In the genomic region with DNA sequence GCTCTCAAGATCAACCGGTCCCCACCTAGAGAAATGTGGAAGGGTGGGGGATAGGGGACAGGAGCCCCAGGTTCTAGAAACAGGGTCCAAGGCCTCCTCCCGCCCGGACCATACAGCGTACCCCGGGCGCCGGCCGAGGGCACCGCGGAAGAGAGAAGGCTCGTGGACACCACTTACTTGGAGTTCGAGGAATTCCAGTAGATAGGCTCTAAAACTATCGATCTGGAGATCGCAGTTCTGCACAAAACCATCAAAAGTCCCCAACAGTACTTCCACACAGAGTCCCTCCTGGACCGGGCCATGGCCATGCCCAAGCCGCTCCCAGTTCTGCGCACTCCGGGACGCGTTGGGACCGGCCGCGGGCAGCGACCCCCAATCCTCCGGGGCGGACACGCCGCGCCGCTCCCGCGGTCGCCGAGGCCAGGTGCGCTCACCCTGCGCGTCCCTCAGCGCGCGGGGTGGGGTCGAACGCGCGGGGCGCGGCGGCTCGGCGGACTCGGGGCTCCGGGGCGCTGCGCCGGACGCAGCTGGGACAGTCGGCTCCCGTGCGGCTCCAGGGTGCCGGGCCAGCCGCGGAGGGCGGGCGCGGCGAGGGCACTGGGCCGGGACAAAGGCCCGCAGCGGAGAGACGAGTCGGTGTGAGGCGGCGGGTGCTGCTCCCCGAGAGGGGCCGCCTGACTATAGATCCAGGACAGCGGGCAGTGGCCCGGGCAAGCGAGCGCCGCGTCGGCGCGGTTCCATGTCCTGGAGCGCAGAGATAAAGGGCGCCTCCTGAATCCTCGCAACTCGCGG, we compare ENCODE assay signal across 7 mouse cellular contexts. TPM values are rescaled to one million over a fixed set of nuclear protein-coding genes. Genes with fewer than 3 reads are reported as not detected.
DNase-seq lines count a peak whose midpoint lies in the region; ATAC-seq and TF ChIP-seq lines count a peak whose summit lies in the region.

No protein-coding gene starts in this region.

- peak; percentile 29 for ATAC-seq in lung, embryonic 15.5 days (ENCODE audit: borderline replicate concordance, extremely low read depth, low FRiP score, low TSS enrichment)
- peak; percentile 7 for ATAC-seq in forebrain, embryonic 15.5 days (replicated peaks)
- ATAC-seq in limb, embryonic 14.5 days (ENCODE audit: low FRiP score, low read depth) = peak; percentile 37
- ATAC-seq in granulocyte monocyte progenitor cell, adult 5-6 weeks (replicated peaks; ENCODE audit: poor library complexity, severe bottlenecking) = no peak

- peak overlapping the region; percentile 96 for H3K9ac ChIP-seq in lung, embryonic 15.5 days
- peak overlapping the region; percentile 97 for H3K9ac ChIP-seq in forebrain, embryonic 15.5 days (replicated peaks)
- H3K9ac ChIP-seq in limb, embryonic 14.5 days (ENCODE audit: low read depth, low read length, severe bottlenecking) = peak overlapping the region; percentile 94

- TF ChIP-seq CTCF in bone marrow macrophage, adult 2 months (IDR thresholded peaks at IDR 0.05; ENCODE audit: low read depth, low read length) = no peak
- TF ChIP-seq CTCF in olfactory bulb, adult 2 months (IDR thresholded peaks at IDR 0.05; ENCODE audit: insufficient read depth, low read depth, low read length) = no peak

- 0 out of 2 replicates have a peak, but pooled peaks cover 6% of the 10 kb centered on the region for H3K36me3 ChIP-seq in lung, embryonic 15.5 days
- peaks cover 3% of the 10 kb centered on the region; the same call in 1 of the 2 replicates for H3K36me3 ChIP-seq in forebrain, embryonic 15.5 days
- H3K36me3 ChIP-seq in limb, embryonic 14.5 days (ENCODE audit: control insufficient read depth, insufficient read depth, low read length) = no peaks in the 10 kb centered on the region

- peak overlapping the region; percentile 96 for H3K4me3 ChIP-seq in lung, embryonic 15.5 days
- peak overlapping the region; percentile 65 for H3K4me3 ChIP-seq in bone marrow macrophage, adult 2 months (ENCODE audit: insufficient read depth, low read length)
- H3K4me3 ChIP-seq in forebrain, embryonic 15.5 days = peak overlapping the region; percentile 96
- H3K4me3 ChIP-seq in limb, embryonic 14.5 days (replicated peaks; ENCODE audit: low read length) = peak overlapping the region; percentile 93
- H3K4me3 ChIP-seq in olfactory bulb, adult 2 months (ENCODE audit: insufficient read depth, low read depth, low read length) = peak overlapping the region; percentile 72

- DNase-seq in lung, postnatal 36 days = no peak
- no peak for DNase-seq in limb, embryonic 14.5 days (ENCODE audit: low spot score)

- H3K4me2 ChIP-seq in lung, embryonic 15.5 days = peak overlapping the region; percentile 89
- peak overlapping the region; percentile 66 for H3K4me2 ChIP-seq in forebrain, embryonic 15.5 days (replicated peaks)
- peak overlapping the region; percentile 82 for H3K4me2 ChIP-seq in limb, embryonic 14.5 days (replicated peaks; ENCODE audit: low read depth, low read length, severe bottlenecking)

- WGBS in lung, embryonic 15.5 days = 0% methylated on average over 84 of the region's 88 CpGs
- 0% methylated on average over 85 of the region's 88 CpGs for WGBS in forebrain, embryonic 15.5 days
- 2% methylated on average over 72 of the region's 88 CpGs for WGBS in limb, embryonic 14.5 days
- under 1% methylated on average over 88 of the region's 88 CpGs for WGBS in olfactory bulb, adult 2 months

- no peaks in the 10 kb centered on the region for H3K27me3 ChIP-seq in lung, embryonic 15.5 days
- no peaks in the 10 kb centered on the region for H3K27me3 ChIP-seq in forebrain, embryonic 15.5 days
- no peaks in the 10 kb centered on the region for H3K27me3 ChIP-seq in limb, embryonic 14.5 days (ENCODE audit: control insufficient read depth, insufficient read depth, low read length)

- peak overlapping the region; percentile 84 for H3K27ac ChIP-seq in lung, embryonic 15.5 days
- no peak overlapping the region for H3K27ac ChIP-seq in bone marrow macrophage, adult 2 months (ENCODE audit: insufficient read depth, low read depth, low read length)
- peak overlapping the region; percentile 97 for H3K27ac ChIP-seq in forebrain, embryonic 15.5 days (replicated peaks)
- peak overlapping the region; percentile 78 for H3K27ac ChIP-seq in limb, embryonic 14.5 days (replicated peaks; ENCODE audit: low read depth, low read length)
- peak overlapping the region; percentile 18 for H3K27ac ChIP-seq in olfactory bulb, adult 2 months (ENCODE audit: insufficient read depth, low read depth, low read length)

- H3K4me1 ChIP-seq in lung, embryonic 15.5 days = peaks cover 32% of the 10 kb centered on the region
- H3K4me1 ChIP-seq in bone marrow macrophage, adult 2 months (ENCODE audit: control insufficient read depth, insufficient read depth, low read length) = no peaks in the 10 kb centered on the region
- H3K4me1 ChIP-seq in forebrain, embryonic 15.5 days = peaks cover 13% of the 10 kb centered on the region
- H3K4me1 ChIP-seq in limb, embryonic 14.5 days (ENCODE audit: control insufficient read depth, insufficient read depth, low read length) = peaks cover 16% of the 10 kb centered on the region
- H3K4me1 ChIP-seq in olfactory bulb, adult 2 months (ENCODE audit: control insufficient read depth, insufficient read depth, low read length) = peaks cover 4% of the 10 kb centered on the region; the same call in 1 of the 2 replicates

- H3K9me3 ChIP-seq in lung, embryonic 15.5 days = no peaks in the 10 kb centered on the region
- H3K9me3 ChIP-seq in forebrain, embryonic 15.5 days = no peaks in the 10 kb centered on the region
- no peaks in the 10 kb centered on the region for H3K9me3 ChIP-seq in limb, embryonic 14.5 days (ENCODE audit: control insufficient read depth, low read length)

- TF ChIP-seq POLR2A in bone marrow macrophage, adult 2 months (IDR thresholded peaks at IDR 0.05; ENCODE audit: borderline replicate concordance, low read depth, low read length) = no peak
- TF ChIP-seq POLR2A in limb, embryonic 14.5 days (IDR thresholded peaks at IDR 0.05; ENCODE audit: borderline replicate concordance, extremely low read depth, insufficient read depth, insufficient read length) = no peak
- TF ChIP-seq POLR2A in olfactory bulb, adult 2 months (IDR thresholded peaks at IDR 0.05; ENCODE audit: insufficient read depth, low read depth, low read length) = no peak

RNA-seq across cellular contexts. Expression of a gene that starts 0.5 kb away (rescaled TPM):
- polyA plus RNA-seq in lung, embryonic 15.5 days (2015; fragmentation: Nextera tagmentation; extraction: Ambion mirVana) = 25.7 and 26.2 TPM in 2 replicates
- polyA plus RNA-seq in bone marrow macrophage, adult 2 months (2012; ENCODE audit: insufficient read depth, insufficient read length, missing spikeins) = 0.44 and 0.67 TPM in 2 replicates
- polyA plus RNA-seq in forebrain, embryonic 15.5 days (2015; fragmentation: Nextera tagmentation; extraction: Ambion mirVana) = 65.3 and 66.4 TPM in 2 replicates
- 74.0 and 111 TPM in 2 replicates for polyA plus RNA-seq in limb, embryonic 14.5 days (2012; rRNA removed)
- polyA plus RNA-seq in limb, embryonic 14.5 days (2014; fragmentation: Nextera tagmentation; extraction: Ambion mirVana) = 42.8 and 54.9 TPM in 2 replicates
- not detected in 2 replicates for polyA plus RNA-seq in olfactory bulb, adult 2 months (2012; ENCODE audit: insufficient read depth, insufficient read length, low replicate concordance, missing spikeins)
- not detected in 2 replicates for total RNA-seq in granulocyte monocyte progenitor cell, adult 5-6 weeks (2014; fragmentation: Nextera tagmentation)
- 0.39 and 4.6 TPM in 2 replicates for total RNA-seq in granulocyte monocyte progenitor cell, adult 5-6 weeks (2017)

RNA-seq across cellular contexts. Expression of a gene that starts 29.8 kb away (rescaled TPM):
- polyA plus RNA-seq in lung, embryonic 15.5 days (2015; fragmentation: Nextera tagmentation; extraction: Ambion mirVana) = 152 and 154 TPM in 2 replicates
- 81.2 and 98.3 TPM in 2 replicates for polyA plus RNA-seq in bone marrow macrophage, adult 2 months (2012; ENCODE audit: insufficient read depth, insufficient read length, missing spikeins)
- 199 TPM in 2 replicates for polyA plus RNA-seq in forebrain, embryonic 15.5 days (2015; fragmentation: Nextera tagmentation; extraction: Ambion mirVana)
- polyA plus RNA-seq in limb, embryonic 14.5 days (2012; rRNA removed) = 197 and 203 TPM in 2 replicates
- 146 and 166 TPM in 2 replicates for polyA plus RNA-seq in limb, embryonic 14.5 days (2014; fragmentation: Nextera tagmentation; extraction: Ambion mirVana)
- 1,185 TPM in 1 of 2 replicates, not detected in the other for polyA plus RNA-seq in olfactory bulb, adult 2 months (2012; ENCODE audit: insufficient read depth, insufficient read length, low replicate concordance, missing spikeins)
- 91.7 and 107 TPM in 2 replicates for total RNA-seq in granulocyte monocyte progenitor cell, adult 5-6 weeks (2014; fragmentation: Nextera tagmentation)
- total RNA-seq in granulocyte monocyte progenitor cell, adult 5-6 weeks (2017) = 126 and 127 TPM in 2 replicates

Comparison
In these comparisons a context has a peak if more than half of its experiments do, and no peak if none do; other contexts are left out.
1. RNA of a gene that starts 0.5 kb away (polyA plus RNA-seq): 42.8 to 111 TPM in limb, embryonic 14.5 days, 65.3 to 66.4 TPM in forebrain, embryonic 15.5 days and 25.7 to 26.2 TPM in lung, embryonic 15.5 days; 0.44 to 0.67 TPM in bone marrow macrophage, adult 2 months and not detected in olfactory bulb, adult 2 months; every median in the first group is over 10 times any median in the second.
2. Peak in every context shown above with its lines, with median percentiles within 50 percentile points of each other: H3K4me2 ChIP-seq, H3K4me3 ChIP-seq and H3K9ac ChIP-seq.